Mouse (Mus musculus) myocyte (in vitro differentiated cells): ENCODE results near the gene Klk11.

Experiments used
- MAX ChIP-seq: IDR thresholded peaks from one replicate; pipeline ENCODE4 v1.6.1; 2011; ENCODE audit warnings: low read depth, mild to moderate bottlenecking, control low read depth
- MYOD1 ChIP-seq, 3 experiments: IDR thresholded peaks; one replicate each; pipeline ENCODE4 v1.6.1; 2011; ENCODE audit warnings: control low read depth in 2 of 3, low read depth in 2 of 3, mild to moderate bottlenecking in 2 of 3, moderate library complexity in 1 of 3; ENCODE audit not compliant: insufficient read length in 2 of 3, control insufficient read depth in 1 of 3
- POLR2A ChIP-seq: IDR thresholded peaks from one replicate; pipeline ENCODE4 v1.6.1; 2011; ENCODE audit warnings: low read depth, mild to moderate bottlenecking, control low read depth, moderate library complexity; ENCODE audit not compliant: insufficient read length
- POLR2AphosphoS2 ChIP-seq: IDR thresholded peaks from one replicate; pipeline ENCODE4 v1.6.1; 2011; ENCODE audit warnings: low read depth, control low read depth; ENCODE audit not compliant: insufficient read length
- USF1 ChIP-seq: IDR thresholded peaks from one replicate; pipeline ENCODE4 v1.6.1; 2011; ENCODE audit warnings: low read depth, mild to moderate bottlenecking, control low read depth, moderate library complexity

- TF ChIP-seq POLR2AphosphoS2 (no peak), POLR2A (no peak), MYOD1 (IDR thresholded peaks at IDR 0.05; ENCODE audit: control insufficient read depth in 1 of 3, insufficient read length in 2 of 3, low read depth in 2 of 3) (no peak), USF1 (no peak), MAX (no peak)
Measured at GRCm38 (mm10) chr7:43797844-43798462, 23.5 kb downstream of the Klk11 start.
